Mouse (Mus musculus) small intestine, adult 2 months (tissue): ENCODE results near the gene Arap1. TPM values are rescaled to one million over a fixed set of nuclear protein-coding genes. Genes with fewer than 3 reads are reported as not detected.

Experiments
- H3K27ac ChIP-seq: fragments of 200-500 bp; 2 replicates; pipeline ENCODE4 v1.5.1; 2012; ENCODE audit warnings: low read depth, low read length, control low read depth, inconsistent platforms; ENCODE audit not compliant: insufficient read depth
- H3K27me3 ChIP-seq: fragments of 200-500 bp; 2 replicates; pipeline ENCODE4 v1.6.1; 2012; ENCODE audit warnings: mild to moderate bottlenecking, moderate library complexity, low read length, inconsistent platforms; ENCODE audit not compliant: control insufficient read depth, insufficient read depth
- H3K36me3 ChIP-seq: fragments of 200-500 bp; 2 replicates; pipeline ENCODE4 v1.6.1; 2012; ENCODE audit warnings: mild to moderate bottlenecking, low read length, control low read depth, inconsistent platforms; ENCODE audit not compliant: control insufficient read depth, insufficient read depth
- H3K4me1 ChIP-seq: fragments of 200-500 bp; 2 replicates; pipeline ENCODE4 v1.6.1; 2012; ENCODE audit warnings: low read length, inconsistent platforms, mixed read lengths; ENCODE audit not compliant: control insufficient read depth, insufficient read depth, insufficient read length
- H3K4me3 ChIP-seq: fragments of 200-500 bp; 2 replicates; pipeline ENCODE4 v1.5.1; 2012; ENCODE audit warnings: low read depth, mild to moderate bottlenecking, control low read depth, inconsistent platforms, low read length, moderate library complexity
- CTCF ChIP-seq: fragments of 200-500 bp; IDR thresholded peaks from 2 replicates; pipeline ENCODE4 v1.5.1; 2012; ENCODE audit warnings: low read depth, mild to moderate bottlenecking, control low read depth, inconsistent platforms, low read length, moderate library complexity, mixed read lengths; ENCODE audit not compliant: insufficient replicate concordance, insufficient read length; ENCODE audit errors: extremely low read depth
- POLR2A ChIP-seq: fragments of 200-500 bp; IDR thresholded peaks from 2 replicates; pipeline ENCODE4 v1.6.1; 2012; ENCODE audit warnings: low read depth, mild to moderate bottlenecking, control low read depth, inconsistent platforms, low read length, moderate library complexity
- WGBS: fragments of 180-500 bp; shearing (Covaris S2); methylation state at CpG from one replicate; pipeline ENCODE4 v1.1.7; 2018; 5-methylcytosine and 5-hydroxymethylcytosine counted together
- polyA plus RNA-seq: library from polyadenylated mRNA; depleted of rRNA; stranded (reverse); fragments of >200 nt; gene quantifications from 2 replicates; pipeline ENCODE4 v1.2.3, GENCODE M21; 2012

Gene Arap1
- polyA plus RNA-seq, 1 experiment: 61.7 TPM

- H3K4me1 ChIP-seq: no peaks in the 10 kb centered on the region
- TF ChIP-seq CTCF (peak; percentile 94), POLR2A (peak; percentile 51; the same call in 1 of the 2 replicates)
- H3K27ac ChIP-seq: peak overlapping the region; percentile 98
- under 1% methylated on average over 43 of the region's 43 CpGs for whole genome bisulfite sequencing
- H3K36me3 ChIP-seq: no peaks in the 10 kb centered on the region
- peak overlapping the region; percentile 80 for H3K4me3 ChIP-seq
- no peaks in the 10 kb centered on the region for H3K27me3 ChIP-seq
Measured at GRCm38 (mm10) chr7:101310327-101311028, 37.4 kb upstream of the Arap1 start.

DNA sequence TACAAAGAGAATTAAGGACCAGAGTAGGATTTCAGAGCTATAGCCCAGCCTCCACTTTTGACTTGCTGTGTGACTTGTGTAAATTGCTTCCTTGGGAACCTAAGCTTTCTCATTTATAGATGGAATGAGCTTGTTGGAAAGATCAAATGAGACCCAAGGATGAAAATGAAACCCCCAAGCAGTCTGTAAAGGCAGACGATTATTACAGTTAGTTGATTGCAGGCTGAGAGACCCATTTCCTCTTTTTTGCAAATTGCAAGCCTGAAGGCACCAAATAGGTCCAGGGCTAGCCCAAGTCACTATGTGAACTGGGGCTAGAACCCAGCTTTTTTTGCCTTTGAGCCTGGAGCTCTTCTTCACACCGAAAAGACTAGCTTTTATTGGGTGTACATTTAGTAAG lies 36.8 kb upstream of the Arap1 start:
- H3K4me3 ChIP-seq: no peak overlapping the region
- 25% methylated on average over 2 of the region's 2 CpGs for WGBS
- TF ChIP-seq POLR2A (no peak), CTCF (no peak)
- H3K27me3 ChIP-seq: no peaks in the 10 kb centered on the region
- H3K27ac ChIP-seq: no peak overlapping the region
- no peaks in the 10 kb centered on the region for H3K4me1 ChIP-seq
- H3K36me3 ChIP-seq: no peaks in the 10 kb centered on the region

DNA sequence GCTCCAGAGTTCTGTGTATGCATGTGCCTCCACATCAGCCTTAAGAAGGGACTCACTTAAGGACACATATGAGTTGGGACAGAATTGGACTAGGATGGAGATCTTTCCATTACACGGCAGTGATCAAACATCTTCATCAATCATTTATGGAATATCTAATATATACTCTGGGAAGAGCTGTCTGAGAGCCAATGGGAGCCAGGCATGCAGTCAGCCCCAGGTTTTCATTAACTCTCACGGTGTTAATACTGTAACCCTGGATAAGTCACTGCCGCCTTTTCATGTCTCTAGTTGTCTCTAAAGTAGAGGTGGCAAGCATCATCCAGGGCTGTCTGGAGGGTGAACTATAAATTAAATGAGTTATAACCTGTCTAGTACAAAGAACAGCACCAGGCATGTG lies 34.8 kb upstream of the Arap1 start:
- no peak for TF ChIP-seq POLR2A
- no peak for TF ChIP-seq CTCF
- Histone ChIP-seq H3K36me3 (no peaks in the 10 kb centered on the region), H3K4me3 (no peak overlapping the region), H3K27ac (no peak overlapping the region), H3K4me1 (peaks cover 8% of the 10 kb centered on the region; the same call in 1 of the 2 replicates), H3K27me3 (no peaks in the 10 kb centered on the region)
- 43% methylated on average over 3 of the region's 3 CpGs for WGBS

DNA sequence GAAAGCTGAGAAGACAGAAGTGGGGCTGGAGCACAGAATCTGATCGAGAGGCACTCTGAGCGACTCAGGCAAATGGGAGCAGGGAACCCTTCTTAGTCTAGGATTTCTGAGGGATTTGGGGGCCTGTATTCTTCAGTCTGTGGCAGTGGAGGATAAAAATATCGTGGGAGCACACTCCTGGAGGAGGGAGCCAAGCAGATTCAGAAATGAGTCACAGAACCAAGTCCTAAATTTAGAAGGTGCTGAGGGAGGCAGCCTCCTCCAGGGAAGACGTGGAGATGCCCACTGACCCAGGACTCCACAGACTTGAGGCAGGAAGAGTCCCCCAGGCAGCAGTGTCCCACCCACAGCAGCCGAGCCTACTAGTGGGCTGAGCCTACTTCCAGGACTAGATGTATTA lies 33.5 kb upstream of the Arap1 start:
- Histone ChIP-seq H3K27ac (no peak overlapping the region), H3K4me3 (no peak overlapping the region), H3K27me3 (no peaks in the 10 kb centered on the region), H3K36me3 (no peaks in the 10 kb centered on the region), H3K4me1 (peaks cover 8% of the 10 kb centered on the region; the same call in 1 of the 2 replicates)
- WGBS: 83% methylated on average over 5 of the region's 5 CpGs
- TF ChIP-seq CTCF (no peak), POLR2A (no peak)

DNA sequence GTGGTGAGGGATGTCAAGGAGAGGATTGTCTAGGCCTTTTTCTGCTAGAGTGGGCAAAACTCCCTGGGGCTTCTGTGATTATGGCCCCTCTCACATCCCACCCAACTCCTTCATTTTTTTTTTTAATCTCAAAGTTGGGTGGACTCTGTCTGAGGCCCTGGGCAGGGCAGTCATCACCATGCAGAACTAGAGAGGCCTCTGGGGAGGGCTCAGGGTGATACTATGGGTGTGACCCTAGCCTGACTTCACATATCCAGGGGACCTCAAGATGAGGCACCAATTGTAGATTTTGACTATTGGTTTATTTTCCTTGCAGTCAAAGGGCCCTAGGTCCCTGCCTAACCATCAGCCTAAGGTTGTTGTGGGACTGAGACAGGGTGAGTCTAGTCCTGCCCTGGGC lies 32.2 kb upstream of the Arap1 start:
- no peaks in the 10 kb centered on the region for H3K27me3 ChIP-seq
- H3K36me3 ChIP-seq: no peaks in the 10 kb centered on the region
- H3K4me3 ChIP-seq: no peak overlapping the region

GRCm38 (mm10) chr7:101316591-101317001 lies 31.3 kb upstream of the Arap1 start:
- WGBS: 22% methylated on average over 6 of the region's 6 CpGs
- no peak for TF ChIP-seq POLR2A
- Histone ChIP-seq H3K4me1 (peaks cover 16% of the 10 kb centered on the region), H3K27ac (peak overlapping the region; percentile 40), H3K36me3 (no peaks in the 10 kb centered on the region), H3K4me3 (no peak overlapping the region), H3K27me3 (no peaks in the 10 kb centered on the region)

More for the DNA sequence above, 32.2 kb upstream of the Arap1 start:
- H3K27ac ChIP-seq: no peak overlapping the region
- TF ChIP-seq POLR2A: no peak
- TF ChIP-seq CTCF: no peak
- peaks cover 16% of the 10 kb centered on the region for H3K4me1 ChIP-seq

DNA sequence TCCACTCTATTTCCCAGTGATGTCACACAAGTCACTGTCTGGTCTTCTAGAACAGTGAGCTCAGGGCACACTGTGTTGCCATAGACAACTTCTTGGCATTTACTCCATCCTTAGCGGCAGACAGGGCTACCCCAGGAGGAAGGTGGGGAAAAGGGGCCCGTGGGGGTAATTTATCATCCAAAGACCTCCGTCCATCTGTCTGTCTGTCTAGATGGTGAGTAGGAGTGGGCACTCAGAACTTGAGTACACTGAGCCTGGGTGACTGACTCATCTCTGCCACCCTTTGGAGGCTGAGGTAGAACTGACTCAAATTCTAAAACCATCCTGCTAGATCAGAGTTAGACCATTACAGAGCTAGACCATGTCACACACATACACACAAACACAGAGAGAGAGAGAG lies 30.9 kb upstream of the Arap1 start, which contains the start of gene Stard10:
TSS of gene Stard10 (plus strand) at position 73 of the 400 bp plus-strand sequence.
- Histone ChIP-seq H3K4me1 (peaks cover 20% of the 10 kb centered on the region), H3K27me3 (no peaks in the 10 kb centered on the region), H3K27ac (peak within 1 kb of the TSS; percentile 40), H3K4me3 (no peak within 1 kb of the TSS), H3K36me3 (no peaks in the 10 kb centered on the region)
- TF ChIP-seq POLR2A (no peak), CTCF (no peak)
- 31% methylated on average over 3 of the region's 3 CpGs for WGBS

DNA sequence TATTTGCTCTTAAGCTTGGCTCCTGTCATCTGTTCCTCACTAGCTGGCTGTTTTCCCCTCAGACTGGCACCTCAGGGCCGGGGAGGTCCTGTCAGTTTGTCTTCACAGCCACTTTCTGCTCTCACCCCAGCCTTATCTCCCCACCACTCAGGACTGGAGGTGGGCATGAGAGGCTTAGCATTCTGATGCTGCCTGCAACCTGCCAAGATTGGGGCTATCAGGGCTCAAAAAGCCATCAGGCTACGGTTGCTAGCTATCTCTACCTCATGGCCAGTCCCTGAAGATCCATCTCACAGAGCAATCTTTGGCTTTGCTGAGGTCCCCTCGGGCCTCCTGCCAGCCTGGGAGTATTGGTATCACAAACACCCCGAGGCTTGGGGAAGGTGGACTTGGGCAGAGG lies 29.0 kb upstream of the Arap1 start:
- Histone ChIP-seq H3K27me3 (no peaks in the 10 kb centered on the region), H3K4me1 (peaks cover 23% of the 10 kb centered on the region), H3K36me3 (no peaks in the 10 kb centered on the region), H3K27ac (no peak overlapping the region), H3K4me3 (no peak overlapping the region)
- TF ChIP-seq POLR2A (no peak), CTCF (no peak)
- WGBS: 78% methylated on average over 4 of the region's 4 CpGs
